Mouse (Mus musculus) limb, embryonic 14.5 days (tissue): ENCODE measurements around the gene Rin3. TPM values are rescaled to one million over a fixed set of nuclear protein-coding genes. Genes with fewer than 3 reads are reported as not detected.

ENCODE experiments used
- ATAC-seq: fragments of 200-750 bp; cut with Nextera tagmentation; 2 replicates; pipeline ENCODE4 v1.8.0; 2017; ENCODE audit warnings: low read depth, moderate number of reproducible peaks, moderate TSS enrichment; ENCODE audit not compliant: low FRiP score
- DNase-seq: peaks from one replicate; pipeline ENCODE4 v3.0.0-alpha.2; 2015; ENCODE audit warnings: low spot score
- H3K27ac ChIP-seq: fragments of 300-500 bp; sonication (generic); replicated peaks from 2 replicates; pipeline ENCODE4 v1.5.1; 2014; ENCODE audit warnings: low read depth, mild to moderate bottlenecking, low read length, moderate library complexity, mixed read lengths
- H3K27me3 ChIP-seq: fragments of 300-500 bp; sonication (generic); 2 replicates; pipeline ENCODE4 v1.6.1; 2014; ENCODE audit warnings: low read length, mixed read lengths; ENCODE audit not compliant: control insufficient read depth, insufficient read depth
- H3K36me3 ChIP-seq: fragments of 300-500 bp; sonication (generic); 2 replicates; pipeline ENCODE4 v1.6.1; 2014; ENCODE audit warnings: mild to moderate bottlenecking, low read length, moderate library complexity, mixed read lengths; ENCODE audit not compliant: control insufficient read depth, insufficient read depth
- H3K4me1 ChIP-seq: fragments of 300-500 bp; sonication (generic); 2 replicates; pipeline ENCODE4 v1.6.1; 2014; ENCODE audit warnings: antibody characterized with exemption, low read length, mixed read lengths; ENCODE audit not compliant: control insufficient read depth, insufficient read depth
- H3K4me2 ChIP-seq: fragments of 300-500 bp; sonication (generic); replicated peaks from 2 replicates; pipeline ENCODE4 v1.6.1; 2014; ENCODE audit warnings: low read depth, mild to moderate bottlenecking, low read length, moderate library complexity; ENCODE audit not compliant: severe bottlenecking
- H3K4me3 ChIP-seq: fragments of 300-500 bp; sonication (generic); replicated peaks from 2 replicates; pipeline ENCODE4 v1.5.1; 2014; ENCODE audit warnings: low read length
- H3K9ac ChIP-seq: fragments of 300-500 bp; sonication (generic); 2 replicates; pipeline ENCODE4 v1.6.1; 2014; ENCODE audit warnings: mild to moderate bottlenecking, low read depth, low read length, moderate library complexity; ENCODE audit not compliant: severe bottlenecking
- H3K9me3 ChIP-seq: fragments of 300-500 bp; sonication (generic); 2 replicates; pipeline ENCODE4 v1.6.1; 2016; ENCODE audit warnings: low read length; ENCODE audit not compliant: control insufficient read depth
- POLR2A ChIP-seq: fragments of 200-500 bp; IDR thresholded peaks from 2 replicates; pipeline ENCODE4 v1.8.0; 2012; ENCODE audit warnings: inconsistent platforms, mild to moderate bottlenecking, moderate library complexity, borderline replicate concordance; ENCODE audit not compliant: insufficient read depth, insufficient read length; ENCODE audit errors: extremely low read depth
- WGBS: fragments of 180-500 bp; shearing (Covaris S2); extraction: QIAGEN DNeasy Blood & Tissue Kit; methylation state at CpG from one replicate; pipeline ENCODE4 v1.1.7; 2014; 5-methylcytosine and 5-hydroxymethylcytosine counted together
- polyA plus RNA-seq, 2 experiments: library from polyadenylated mRNA; depleted of rRNA in 1 of 2; stranded (reverse) in 1 of 2; unstranded in 1 of 2; fragments of >200 nt; fragmentation: Nextera tagmentation in 1 of 2; extraction: Ambion mirVana in 1 of 2; gene quantifications; 2 replicates each; pipeline versions ENCODE4 v1.2.1 to v1.2.3; 2012 to 2014

The Rin3 gene
- polyA plus RNA-seq, 2 experiments: 10.0 to 10.8 TPM

DNA sequence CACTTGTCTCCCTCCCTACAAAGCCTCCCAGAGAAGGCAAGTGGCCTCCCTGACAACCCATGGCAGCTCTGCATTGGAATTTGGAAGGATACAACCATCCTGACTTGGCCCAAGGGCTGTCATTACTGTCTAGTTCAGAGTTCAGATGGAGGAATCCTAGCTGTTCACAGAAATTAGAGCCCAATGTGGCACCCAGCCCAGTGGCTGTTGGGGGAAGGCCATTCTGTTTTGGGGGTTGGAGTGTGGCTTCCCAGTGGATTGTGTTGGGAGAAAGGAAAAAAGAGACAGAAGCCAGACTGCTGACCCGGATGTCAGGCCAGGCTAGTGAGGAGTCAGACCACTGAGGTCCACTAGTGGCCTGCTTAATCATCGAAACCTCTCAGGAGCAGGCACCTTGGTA, 40.5 kb downstream of the Rin3 start:
- ATAC-seq (no peak), DNase-seq (no peak)

DNA sequence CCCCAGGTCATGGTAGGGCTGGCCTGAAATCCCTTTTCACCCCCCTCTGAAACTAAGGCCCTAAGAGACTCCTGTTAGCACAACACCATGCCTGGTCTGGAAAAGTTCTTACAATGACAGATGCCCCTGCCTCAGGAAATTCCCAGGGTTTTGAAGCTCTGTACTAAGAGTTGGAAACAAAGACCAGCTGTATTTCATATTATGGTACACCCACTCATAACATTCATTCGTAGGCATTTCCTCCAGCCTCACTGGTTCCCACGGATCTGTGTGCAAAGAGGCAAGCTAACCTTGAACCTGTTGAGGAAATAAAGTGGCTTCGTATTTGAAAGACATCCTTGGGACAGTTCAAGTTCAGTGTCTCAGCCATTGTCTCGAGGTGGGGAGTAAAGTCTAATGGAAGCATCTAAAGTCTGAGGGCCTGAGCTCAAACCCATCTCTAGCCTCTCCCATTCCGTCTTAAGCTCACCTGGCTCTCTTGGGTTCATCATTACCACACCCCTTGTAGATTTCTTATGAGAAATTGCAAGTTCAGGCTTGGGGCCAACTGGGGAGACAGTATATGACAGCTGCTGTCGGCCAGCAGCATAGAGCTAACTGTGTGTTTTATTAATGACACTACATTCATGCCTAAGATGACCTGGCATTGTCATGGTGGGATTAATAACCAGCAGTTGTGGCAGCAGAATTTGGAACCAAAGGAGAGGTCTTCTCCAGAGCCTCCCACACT, 41.5 kb downstream of the Rin3 start:
- WGBS: 53% methylated on average over 6 of the region's 6 CpGs
- no peaks in the 10 kb centered on the region for H3K9me3 ChIP-seq
- no peaks in the 10 kb centered on the region for H3K27me3 ChIP-seq
- H3K4me1 ChIP-seq: peaks cover 18% of the 10 kb centered on the region
- H3K36me3 ChIP-seq: no peaks in the 10 kb centered on the region
- no peak for TF ChIP-seq POLR2A
- H3K27ac ChIP-seq: peak overlapping the region; percentile 68
- ATAC-seq (peak; percentile 36; the same call in 1 of the 2 replicates), DNase-seq (peak; percentile 33)
- H3K9ac ChIP-seq: no peak overlapping the region
- H3K4me3 ChIP-seq: no peak overlapping the region
- H3K4me2 ChIP-seq: no peak overlapping the region

More for the DNA sequence above, 40.5 kb downstream of the Rin3 start:
- no peak overlapping the region for H3K4me2 ChIP-seq
- H3K9me3 ChIP-seq: no peaks in the 10 kb centered on the region
- H3K27ac ChIP-seq: peak overlapping the region; percentile 68
- 84% methylated on average over 2 of the region's 2 CpGs for WGBS
- TF ChIP-seq POLR2A: no peak
- no peaks in the 10 kb centered on the region for H3K36me3 ChIP-seq
- peaks cover 18% of the 10 kb centered on the region for H3K4me1 ChIP-seq
- no peak overlapping the region for H3K9ac ChIP-seq
- H3K27me3 ChIP-seq: no peaks in the 10 kb centered on the region
- no peak overlapping the region for H3K4me3 ChIP-seq

DNA sequence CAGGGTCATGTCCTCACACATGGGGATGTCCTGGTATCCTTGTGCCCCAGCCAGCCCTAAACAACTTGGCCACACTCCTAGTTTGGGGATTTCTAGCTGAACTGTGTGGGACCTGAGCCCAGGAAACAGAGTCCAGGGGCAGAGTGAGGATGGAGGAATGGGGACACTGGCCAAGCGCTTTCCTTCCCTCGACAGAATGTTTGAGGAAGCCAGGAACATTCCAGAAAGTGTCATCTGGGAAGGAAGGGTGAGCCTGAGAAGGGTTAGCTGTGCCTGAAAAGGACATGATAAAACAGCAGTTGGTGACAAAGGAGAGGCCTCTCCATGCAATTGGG, 42.0 kb downstream of the Rin3 start:
- Histone ChIP-seq H3K9ac (no peak overlapping the region), H3K27me3 (no peaks in the 10 kb centered on the region), H3K4me2 (no peak overlapping the region), H3K9me3 (no peaks in the 10 kb centered on the region), H3K4me3 (no peak overlapping the region), H3K36me3 (no peaks in the 10 kb centered on the region), H3K4me1 (peaks cover 18% of the 10 kb centered on the region), H3K27ac (peak overlapping the region; percentile 19; the same call in 1 of the 2 replicates)
- DNase-seq (no peak), ATAC-seq (no peak)
- 93% methylated on average over 2 of the region's 2 CpGs for WGBS
- TF ChIP-seq POLR2A: no peak

DNA sequence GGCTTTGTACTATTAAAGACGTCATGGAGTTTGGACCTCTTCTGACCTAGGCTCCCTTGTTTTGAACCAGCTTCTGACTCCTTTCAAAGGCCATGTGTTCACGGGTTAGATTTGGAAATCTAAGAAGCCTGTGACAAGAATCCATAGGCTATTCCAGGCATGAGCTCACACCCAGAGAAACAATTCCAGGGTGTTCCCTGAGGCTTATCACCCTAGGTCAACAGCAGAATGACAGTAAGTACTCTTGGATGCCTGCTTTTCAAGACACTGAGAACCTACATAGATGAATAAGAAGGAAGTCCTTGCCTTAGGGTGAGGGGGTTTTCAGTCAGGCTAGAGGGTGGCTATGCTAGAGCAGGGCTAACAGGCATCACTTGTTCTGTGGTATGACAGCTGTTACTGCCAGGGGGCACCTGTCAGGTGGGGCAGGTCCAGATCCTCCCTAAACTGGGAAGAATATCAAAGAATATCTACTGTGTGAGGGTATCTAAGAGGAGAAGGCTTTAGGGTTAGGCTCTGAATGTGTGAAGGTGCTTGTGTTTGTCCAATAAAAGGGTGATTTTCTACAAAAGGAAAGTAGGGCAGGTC, 44.0 kb downstream of the Rin3 start:
- WGBS: 80% methylated on average over 2 of the region's 2 CpGs
- H3K9ac ChIP-seq: no peak overlapping the region
- H3K27me3 ChIP-seq: no peaks in the 10 kb centered on the region
- ATAC-seq: no peak
- DNase-seq: no peak
- H3K36me3 ChIP-seq: no peaks in the 10 kb centered on the region
- H3K4me2 ChIP-seq: no peak overlapping the region
- H3K4me3 ChIP-seq: no peak overlapping the region
- H3K9me3 ChIP-seq: no peaks in the 10 kb centered on the region
- no peak overlapping the region for H3K27ac ChIP-seq
- peaks cover 18% of the 10 kb centered on the region for H3K4me1 ChIP-seq
- TF ChIP-seq POLR2A: no peak

DNA sequence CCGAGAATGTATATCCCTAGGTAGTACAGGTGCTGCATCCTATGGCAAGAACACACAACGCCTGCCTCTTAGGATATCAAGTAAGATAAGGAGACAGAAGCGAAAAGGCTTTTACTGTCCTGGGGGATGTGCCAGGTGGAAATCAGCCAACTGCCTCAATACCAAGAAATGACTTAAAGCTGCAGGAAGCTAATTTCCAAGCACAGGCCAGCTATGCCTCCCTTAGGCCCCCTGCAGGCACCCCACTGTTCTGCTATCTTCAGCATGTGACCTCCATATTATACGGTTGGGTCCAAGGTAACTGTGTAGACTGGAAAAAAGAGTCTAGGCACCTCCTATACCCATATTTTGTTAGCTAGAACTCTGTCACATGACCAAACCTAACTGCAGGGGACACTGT, 44.7 kb downstream of the Rin3 start:
- no peak overlapping the region for H3K4me2 ChIP-seq
- no peak overlapping the region for H3K9ac ChIP-seq
- H3K27me3 ChIP-seq: no peaks in the 10 kb centered on the region
- no peaks in the 10 kb centered on the region for H3K36me3 ChIP-seq
- TF ChIP-seq POLR2A: no peak
- DNase-seq (no peak), ATAC-seq (no peak)
- H3K4me3 ChIP-seq: no peak overlapping the region
- H3K27ac ChIP-seq: no peak overlapping the region
- H3K9me3 ChIP-seq: no peaks in the 10 kb centered on the region
- 87% methylated on average over 4 of the region's 4 CpGs for WGBS
- H3K4me1 ChIP-seq: peaks cover 18% of the 10 kb centered on the region
